Mouse (Mus musculus) neural tube, embryonic 14.5 days (tissue): Measurements from ENCODE around the gene Zfp266. TPM values are rescaled to one million over a fixed set of nuclear protein-coding genes. Genes with fewer than 3 reads are reported as not detected.

Experiments used
- ATAC-seq: fragments of 200-750 bp; cut with Nextera tagmentation; 2 replicates; pipeline ENCODE4 v1.8.0; 2017; ENCODE audit warnings: low read depth, mild to moderate bottlenecking, moderate TSS enrichment, moderate library complexity
- H3K27ac ChIP-seq: fragments of 300-500 bp; sonication (generic); 2 replicates; pipeline ENCODE4 v1.5.1; 2014; ENCODE audit warnings: low read depth, mild to moderate bottlenecking, control low read depth, low read length, moderate library complexity, mixed read lengths
- H3K27me3 ChIP-seq: fragments of 300-500 bp; sonication (generic); 2 replicates; pipeline ENCODE4 v1.6.1; 2014; ENCODE audit warnings: low read length; ENCODE audit not compliant: control insufficient read depth, insufficient read depth
- H3K36me3 ChIP-seq: fragments of 300-500 bp; sonication (generic); 2 replicates; pipeline ENCODE4 v1.6.1; 2014; ENCODE audit warnings: low read length, mixed read lengths; ENCODE audit not compliant: control insufficient read depth, insufficient read depth
- H3K4me1 ChIP-seq: fragments of 300-500 bp; sonication (generic); 2 replicates; pipeline ENCODE4 v1.6.1; 2014; ENCODE audit warnings: low read length; ENCODE audit not compliant: control insufficient read depth, insufficient read depth
- H3K4me2 ChIP-seq: fragments of 300-500 bp; sonication (generic); 2 replicates; pipeline ENCODE4 v1.6.1; 2014; ENCODE audit warnings: mild to moderate bottlenecking, low read depth, low read length, control low read depth
- H3K4me3 ChIP-seq: fragments of 300-500 bp; sonication (generic); 2 replicates; pipeline ENCODE4 v1.5.1; 2014; ENCODE audit warnings: low read depth, low read length, control low read depth, mixed read lengths
- H3K9ac ChIP-seq: fragments of 300-500 bp; sonication (generic); replicated peaks from 2 replicates; pipeline ENCODE4 v1.6.1; 2014; ENCODE audit warnings: low read depth, mild to moderate bottlenecking, control low read depth, low read length, mixed read lengths
- H3K9me3 ChIP-seq: fragments of 300-500 bp; sonication (generic); 2 replicates; pipeline ENCODE4 v1.6.1; 2016; ENCODE audit warnings: low read length; ENCODE audit not compliant: control insufficient read depth
- WGBS: fragments of 180-500 bp; shearing (Covaris S2); extraction: QIAGEN DNeasy Blood & Tissue Kit; methylation state at CpG from one replicate; pipeline ENCODE4 v1.1.7; 2014; 5-methylcytosine and 5-hydroxymethylcytosine counted together
- polyA plus RNA-seq: library from polyadenylated mRNA; unstranded; fragments of >200 nt; fragmentation: Nextera tagmentation; extraction: Ambion mirVana; gene quantifications from 2 replicates; pipeline ENCODE4 v1.2.1, GENCODE M21; 2014

The Zfp266 gene
- polyA plus RNA-seq, 1 experiment from 2014 or later = 88.0 TPM

- Histone ChIP-seq H3K9ac (no peak overlapping the region), H3K9me3 (no peaks in the 10 kb centered on the region), H3K4me2 (no peak overlapping the region), H3K4me3 (no peak overlapping the region), H3K27me3 (no peaks in the 10 kb centered on the region), H3K36me3 (peaks cover 17% of the 10 kb centered on the region; the same call in 1 of the 2 replicates), H3K4me1 (0 out of 2 replicates have a peak, but pooled peaks cover 5% of the 10 kb centered on the region), H3K27ac (no peak overlapping the region)
- no peak for ATAC-seq
- WGBS = 65% methylated on average over 1 of the region's 1 CpGs
Measured at GRCm38 (mm10) chr9:20510346-20510745, 10.9 kb downstream of the Zfp266 start.

GRCm38 (mm10) chr9:20509676-20510075, 11.5 kb downstream of the Zfp266 start:
- ATAC-seq = no peak
- WGBS = 87% methylated on average over 3 of the region's 3 CpGs
- peaks cover 20% of the 10 kb centered on the region for H3K36me3 ChIP-seq
- no peak overlapping the region for H3K4me2 ChIP-seq
- H3K4me3 ChIP-seq = no peak overlapping the region
- no peaks in the 10 kb centered on the region for H3K9me3 ChIP-seq
- H3K27ac ChIP-seq = no peak overlapping the region
- 0 out of 2 replicates have a peak, but pooled peaks cover 5% of the 10 kb centered on the region for H3K4me1 ChIP-seq
- H3K9ac ChIP-seq = no peak overlapping the region
- no peaks in the 10 kb centered on the region for H3K27me3 ChIP-seq

- Histone ChIP-seq H3K4me1 (no peaks in the 10 kb centered on the region), H3K36me3 (peaks cover 61% of the 10 kb centered on the region), H3K4me3 (no peak overlapping the region), H3K27ac (no peak overlapping the region), H3K4me2 (no peak overlapping the region), H3K27me3 (no peaks in the 10 kb centered on the region), H3K9ac (no peak overlapping the region), H3K9me3 (no peaks in the 10 kb centered on the region)
- ATAC-seq = no peak
- WGBS = 94% methylated on average over 5 of the region's 5 CpGs
Measured at GRCm38 (mm10) chr9:20504801-20505200, 16.4 kb downstream of the Zfp266 start.

GRCm38 (mm10) chr9:20493281-20493680, 27.9 kb downstream of the Zfp266 start:
- Histone ChIP-seq H3K4me1 (peaks cover 14% of the 10 kb centered on the region; the same call in 1 of the 2 replicates), H3K36me3 (peaks cover 24% of the 10 kb centered on the region), H3K27me3 (no peaks in the 10 kb centered on the region), H3K9me3 (no peaks in the 10 kb centered on the region), H3K4me2 (peak overlapping the region; percentile 66), H3K27ac (peak overlapping the region; percentile 92), H3K9ac (peak overlapping the region; percentile 78), H3K4me3 (peak overlapping the region; percentile 88)
- ATAC-seq = peak; percentile 7; the same call in 1 of the 2 replicates
- WGBS = 5% methylated on average over 9 of the region's 9 CpGs

- peak; percentile 99 for ATAC-seq
- Histone ChIP-seq H3K4me1 (peaks cover 14% of the 10 kb centered on the region; the same call in 1 of the 2 replicates), H3K4me2 (peak within 1 kb of the TSS; percentile 66), H3K36me3 (peaks cover 18% of the 10 kb centered on the region; the same call in 1 of the 2 replicates), H3K27me3 (no peaks in the 10 kb centered on the region), H3K9ac (peak within 1 kb of the TSS; percentile 78), H3K9me3 (no peaks in the 10 kb centered on the region), H3K4me3 (peak within 1 kb of the TSS; percentile 88), H3K27ac (peak within 1 kb of the TSS; percentile 92)
- 1% methylated on average over 40 of the region's 40 CpGs for WGBS
Measured at GRCm38 (mm10) chr9:20492527-20493233, 28.5 kb downstream of the Zfp266 start, which contains the start of gene Zfp426. Zfp426 (minus strand) TSS chr9:20492746.

- 12% methylated on average over 20 of the region's 20 CpGs for WGBS
- Histone ChIP-seq H3K27ac (peak overlapping the region; percentile 92), H3K4me1 (peaks cover 14% of the 10 kb centered on the region; the same call in 1 of the 2 replicates), H3K4me3 (peak overlapping the region; percentile 88), H3K9me3 (no peaks in the 10 kb centered on the region), H3K36me3 (peaks cover 11% of the 10 kb centered on the region; the same call in 1 of the 2 replicates), H3K27me3 (no peaks in the 10 kb centered on the region), H3K4me2 (peak overlapping the region; percentile 66), H3K9ac (peak overlapping the region; percentile 78)
- ATAC-seq = no peak
Measured at GRCm38 (mm10) chr9:20491858-20492526, 29.2 kb downstream of the Zfp266 start.

- H3K27me3 ChIP-seq = no peaks in the 10 kb centered on the region
- peaks cover 6% of the 10 kb centered on the region; the same call in 1 of the 2 replicates for H3K36me3 ChIP-seq
- 91% methylated on average over 5 of the region's 5 CpGs for WGBS
- no peaks in the 10 kb centered on the region for H3K9me3 ChIP-seq
- peaks cover 14% of the 10 kb centered on the region; the same call in 1 of the 2 replicates for H3K4me1 ChIP-seq
- ATAC-seq = no peak
- no peak overlapping the region for H3K4me3 ChIP-seq
- no peak overlapping the region for H3K9ac ChIP-seq
- H3K4me2 ChIP-seq = no peak overlapping the region
- no peak overlapping the region for H3K27ac ChIP-seq
Measured at GRCm38 (mm10) chr9:20489536-20489935, 31.7 kb downstream of the Zfp266 start.

- peaks cover 31% of the 10 kb centered on the region for H3K36me3 ChIP-seq
- 83% methylated on average over 5 of the region's 5 CpGs for WGBS
- H3K9ac ChIP-seq = no peak overlapping the region
- no peaks in the 10 kb centered on the region for H3K4me1 ChIP-seq
- no peaks in the 10 kb centered on the region for H3K27me3 ChIP-seq
- no peak overlapping the region for H3K4me2 ChIP-seq
- ATAC-seq = no peak
- no peak overlapping the region for H3K27ac ChIP-seq
- H3K4me3 ChIP-seq = no peak overlapping the region
- H3K9me3 ChIP-seq = no peaks in the 10 kb centered on the region
Measured at GRCm38 (mm10) chr9:20479396-20479795, 41.8 kb downstream of the Zfp266 start.

- Histone ChIP-seq H3K9me3 (no peaks in the 10 kb centered on the region), H3K4me2 (no peak overlapping the region), H3K9ac (no peak overlapping the region), H3K27me3 (no peaks in the 10 kb centered on the region), H3K36me3 (peaks cover 39% of the 10 kb centered on the region), H3K27ac (no peak overlapping the region), H3K4me3 (no peak overlapping the region), H3K4me1 (no peaks in the 10 kb centered on the region)
- ATAC-seq = no peak
- 94% methylated on average over 1 of the region's 1 CpGs for WGBS
Measured at GRCm38 (mm10) chr9:20476632-20477031, 44.6 kb downstream of the Zfp266 start.
